Mouse (Mus musculus): ENCODE results near the gene H2-M10.5.
"Not testable (repeated sequence)": the region's sequence is repeated elsewhere in the genome, so short reads cannot be mapped to it uniquely, and the experiment has no call there.

H2-M10.5 gene

GRCm38 (mm10) chr17:36772610-36773009 is at the start of gene H2-M10.5:
Gene H2-M10.5, plus strand, starts transcription at chr17:36772910.
- DNase-seq (ENCODE audit: low spot score) = not testable (repeated sequence)

DNA sequence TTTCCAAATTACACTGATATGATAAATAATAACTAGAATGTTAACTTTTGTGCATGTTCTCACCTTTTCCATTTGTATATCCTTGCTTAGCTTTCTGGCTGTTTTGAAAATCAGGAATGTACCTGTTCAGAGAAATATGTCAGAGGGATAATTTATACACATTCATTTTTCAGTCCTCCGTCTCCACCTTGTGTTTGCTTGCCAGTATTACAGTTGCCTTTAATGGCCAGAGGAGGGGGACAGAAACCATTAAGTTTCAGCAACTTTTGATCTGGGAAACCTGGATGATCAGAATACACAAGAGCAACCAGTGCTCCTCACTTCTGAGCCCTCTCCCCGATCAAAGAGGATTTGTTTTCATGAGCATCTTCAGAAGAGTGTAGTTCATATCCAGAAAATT is 46.7 kb upstream of the H2-M10.5 start:
- no peak for DNase-seq (ENCODE audit: low spot score)

DNA sequence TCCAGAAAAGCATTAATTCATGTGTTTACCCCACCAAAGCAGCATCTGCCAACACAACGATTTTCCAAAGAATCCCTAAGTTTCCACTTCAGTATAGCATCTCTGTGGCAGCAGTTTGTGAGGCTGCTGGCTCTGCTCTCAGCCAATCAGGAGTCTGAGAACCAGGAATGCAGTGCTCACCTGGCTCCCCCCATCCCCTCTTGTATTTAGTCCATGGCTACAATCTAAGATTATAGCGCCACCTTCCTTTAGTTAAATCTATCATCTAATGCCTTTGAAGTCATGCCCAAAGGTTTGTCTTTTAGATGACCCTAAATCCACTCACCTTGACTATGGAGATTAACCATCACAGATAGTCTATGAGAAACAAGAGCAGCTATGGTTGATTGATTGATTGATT is 8.9 kb upstream of the H2-M10.5 start:
- no peak for DNase-seq (ENCODE audit: low spot score)

DNA sequence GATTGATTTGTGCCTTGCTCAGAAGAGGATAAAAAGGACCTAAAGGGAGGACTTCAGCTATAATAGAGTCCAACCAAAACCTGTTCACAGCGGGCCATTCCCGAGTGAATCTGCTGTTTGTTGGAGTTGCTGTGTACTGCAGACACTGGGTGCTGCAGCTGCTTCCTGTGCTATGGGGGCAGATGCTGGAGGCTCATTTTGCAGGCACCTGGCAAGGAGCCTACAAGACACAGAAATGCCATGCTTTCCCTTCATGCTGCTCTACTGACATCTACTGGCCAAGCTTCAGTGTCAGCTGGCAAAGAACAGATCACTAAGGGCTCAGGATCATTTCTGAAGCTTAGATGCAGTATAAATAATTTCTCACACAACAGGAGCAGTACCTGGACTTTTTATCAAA is 8.5 kb upstream of the H2-M10.5 start:
- DNase-seq (ENCODE audit: low spot score) = peak; percentile 22

- not testable (repeated sequence) for DNase-seq (ENCODE audit: low spot score)
Measured at GRCm38 (mm10) chr17:36765403-36765802, 7.3 kb upstream of the H2-M10.5 start.

- no peak for DNase-seq (ENCODE audit: low spot score)
Measured at GRCm38 (mm10) chr17:36781533-36781932, 8.8 kb downstream of the H2-M10.5 start.

GRCm38 (mm10) chr17:36786483-36786886 is 13.8 kb downstream of the H2-M10.5 start:
- not testable (repeated sequence) for DNase-seq (ENCODE audit: low spot score)

GRCm38 (mm10) chr17:36788351-36788750 is 15.6 kb downstream of the H2-M10.5 start:
- DNase-seq (ENCODE audit: low spot score) = no peak

- peak; percentile 68 for DNase-seq (ENCODE audit: low spot score)
Measured at GRCm38 (mm10) chr17:36788801-36789200, 16.1 kb downstream of the H2-M10.5 start.

- DNase-seq (ENCODE audit: low spot score) = no peak
Measured at GRCm38 (mm10) chr17:36799493-36799892, 26.8 kb downstream of the H2-M10.5 start.

- DNase-seq (ENCODE audit: low spot score) = not testable (repeated sequence)
Measured at GRCm38 (mm10) chr17:36799921-36800462, 27.3 kb downstream of the H2-M10.5 start.

GRCm38 (mm10) chr17:36811871-36812270 is 39.2 kb downstream of the H2-M10.5 start, which contains the start of gene H2-M10.6:
Gene H2-M10.6, plus strand, starts transcription at chr17:36812171.
- no peak for DNase-seq (ENCODE audit: low spot score)

DNA sequence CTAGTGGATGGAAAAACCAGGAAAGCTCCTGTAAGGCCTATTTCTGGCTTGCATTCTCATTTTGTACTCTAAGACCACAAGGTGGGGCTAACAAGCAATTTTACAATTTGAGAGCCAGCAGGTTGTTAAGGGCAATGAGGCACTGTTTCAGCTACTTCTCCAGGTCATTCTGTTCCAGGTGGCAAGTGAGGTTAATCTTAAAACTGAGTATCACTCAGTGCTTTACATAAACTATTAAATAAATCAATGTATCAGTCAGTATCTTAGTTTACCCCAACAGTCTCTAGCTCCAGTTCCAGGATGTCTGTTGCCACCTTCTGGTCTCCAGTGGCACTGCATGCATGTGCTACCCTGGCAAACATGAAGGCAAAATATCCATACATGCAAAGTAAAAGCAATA is 51.3 kb downstream of the H2-M10.5 start:
- no peak for DNase-seq (ENCODE audit: low spot score)

DNA sequence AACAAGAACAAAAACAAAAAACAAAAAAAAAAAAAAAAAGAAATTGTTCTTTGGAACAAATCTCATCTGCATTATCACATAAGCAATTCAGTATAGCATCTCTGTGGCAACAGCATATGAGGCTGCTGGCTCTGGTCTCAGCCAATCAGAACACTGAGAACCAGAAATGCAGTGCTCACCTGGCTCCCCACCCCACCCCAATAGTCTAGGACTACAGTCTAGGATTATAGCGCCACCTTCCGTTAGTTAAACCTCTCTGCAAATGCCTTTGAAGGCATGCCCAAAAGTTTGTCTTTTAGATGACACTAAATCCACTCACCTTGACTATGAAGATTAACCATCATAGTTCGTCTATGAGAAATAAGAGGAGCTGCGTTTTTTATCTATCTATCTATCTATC is 52.8 kb downstream of the H2-M10.5 start:
- no peak for DNase-seq (ENCODE audit: low spot score)
